Mouse (Mus musculus): ENCODE measurements at regions not wholly inside any gene's neighbourhood (a gene's known extent, or its start where the extent isn't known, plus 50 kb on each side); places are given as distances from the start of the nearest gene placed in this dataset.
A peak's percentile ranks its signal among the peaks of the same experiment; 100 is the strongest.
"Not testable (repeated sequence)": the region's sequence is repeated elsewhere in the genome, so short reads cannot be mapped to it uniquely, and the experiment has no call there.

DNA sequence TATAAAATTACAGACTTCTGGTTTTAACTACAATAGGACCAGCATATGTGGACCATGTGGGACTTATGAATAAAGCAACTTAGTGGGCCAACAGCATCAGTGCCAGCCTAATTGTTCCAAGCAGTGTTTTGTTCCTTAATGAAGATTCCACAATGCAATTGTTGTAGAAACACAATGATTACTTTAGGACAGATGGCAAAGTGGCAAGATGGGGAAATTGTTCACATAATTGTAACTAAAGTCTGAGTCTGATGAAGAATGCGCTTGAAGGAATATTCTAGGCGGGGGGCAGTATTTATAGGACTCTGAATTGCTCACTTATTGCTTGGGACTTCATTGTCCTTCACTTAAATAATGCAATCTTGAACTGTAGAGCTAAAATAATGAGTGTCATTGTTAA lies 253.4 kb upstream of the Kcnj3 start:
- DNase-seq: no peak

DNA sequence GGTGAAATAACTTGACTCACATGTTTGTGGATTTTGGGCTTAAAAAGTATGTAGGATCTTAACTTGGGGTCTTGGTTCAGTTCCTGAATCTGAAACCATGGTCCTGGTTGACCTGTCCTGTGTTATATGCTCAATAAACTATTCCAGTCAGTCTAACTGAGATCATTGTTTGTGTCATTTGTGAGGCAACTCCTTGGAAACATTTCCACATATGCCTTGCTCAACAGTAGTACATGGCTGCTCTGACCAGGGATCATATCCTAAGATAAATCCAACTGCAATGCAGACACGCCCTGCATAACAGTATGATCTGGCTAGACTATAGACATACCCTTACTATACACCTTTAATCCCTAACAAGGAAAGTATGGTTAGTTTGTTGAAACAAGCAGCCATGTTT lies 228.9 kb upstream of the Kcnj3 start:
- DNase-seq: no peak

DNA sequence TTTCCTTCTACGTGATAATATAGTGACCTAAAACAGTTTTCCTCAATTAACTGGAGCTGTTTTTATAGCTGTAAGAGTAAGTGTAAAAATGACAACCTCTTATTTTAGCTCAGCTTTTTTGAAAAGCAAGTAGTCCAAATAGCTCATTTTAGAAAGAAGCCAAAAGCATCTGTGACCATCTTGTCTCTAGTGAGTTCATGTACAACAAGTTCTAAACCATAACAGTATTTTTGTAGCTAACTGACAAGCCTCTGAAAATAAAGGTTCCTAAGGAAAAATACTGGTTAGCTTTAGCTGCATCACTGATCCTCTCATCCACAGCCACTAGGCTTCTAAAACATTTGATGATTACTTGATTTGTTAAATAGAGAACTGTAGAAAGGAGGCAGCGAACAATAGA lies 227.2 kb upstream of the Kcnj3 start:
- no peak for DNase-seq

DNA sequence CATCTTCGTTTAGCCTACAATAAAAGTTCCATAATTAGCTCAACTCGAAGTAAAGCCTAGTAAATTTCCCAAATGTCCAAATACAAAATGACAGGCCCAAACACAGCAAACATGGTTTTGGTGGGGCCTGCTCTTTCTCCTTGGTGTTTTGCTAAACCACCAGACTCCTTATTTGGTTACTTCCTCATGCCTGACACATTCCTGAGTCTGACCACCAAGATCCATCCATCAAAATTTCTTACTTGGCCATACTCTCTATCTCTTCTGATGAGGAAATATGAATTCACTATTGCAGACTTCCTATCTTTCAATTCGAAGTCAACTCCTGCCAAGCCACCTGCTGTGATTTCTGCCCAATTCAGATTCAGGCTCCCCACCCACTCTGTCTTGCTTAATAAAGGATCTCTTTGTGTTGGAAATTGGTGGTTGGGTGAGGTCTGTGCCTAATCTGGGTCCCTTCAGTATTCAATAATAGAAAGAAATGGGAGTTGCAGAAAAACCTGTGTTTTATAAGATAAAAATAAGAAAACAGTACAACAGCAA lies 225.9 kb upstream of the Kcnj3 start:
- DNase-seq: no peak

DNA sequence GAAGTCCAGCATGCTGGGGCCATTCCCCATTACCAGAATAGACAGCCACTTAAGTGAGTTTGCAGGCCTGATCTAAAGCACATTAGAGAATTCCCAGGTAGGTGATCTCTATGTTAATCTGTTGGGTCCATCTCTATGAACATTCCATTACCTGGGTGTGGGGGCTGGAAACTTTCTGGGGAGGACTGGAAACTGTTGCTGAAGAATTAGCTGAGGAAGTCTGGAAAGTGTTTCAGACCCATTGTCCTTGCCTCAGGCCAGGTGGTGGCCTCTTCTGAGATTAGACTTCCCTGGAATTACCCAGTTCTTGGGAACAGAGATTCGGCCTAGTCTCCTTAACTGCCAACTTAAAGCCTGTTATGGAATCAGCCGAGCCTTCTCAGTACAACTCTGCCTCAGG lies 224.5 kb upstream of the Kcnj3 start:
- DNase-seq: no peak

DNA sequence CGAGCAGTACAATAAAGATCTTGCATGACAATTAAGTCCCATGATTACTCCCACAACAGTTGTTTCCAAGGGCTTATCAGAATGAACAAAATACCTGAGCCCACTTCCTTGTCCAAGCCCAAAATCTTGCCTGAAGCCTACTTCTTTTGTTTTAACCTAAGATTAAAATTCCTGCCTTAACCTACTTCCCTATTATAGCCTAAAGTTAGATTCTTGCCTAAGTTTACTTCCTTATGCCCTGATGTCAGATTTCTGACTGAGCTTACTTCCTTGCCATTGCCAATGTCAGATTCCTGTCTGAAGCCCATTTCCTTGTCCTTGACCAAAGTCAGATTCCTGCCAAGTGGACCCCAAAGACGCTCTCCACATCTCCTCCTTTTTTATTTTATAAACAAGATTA lies 213.7 kb upstream of the Kcnj3 start:
- DNase-seq: no peak

DNA sequence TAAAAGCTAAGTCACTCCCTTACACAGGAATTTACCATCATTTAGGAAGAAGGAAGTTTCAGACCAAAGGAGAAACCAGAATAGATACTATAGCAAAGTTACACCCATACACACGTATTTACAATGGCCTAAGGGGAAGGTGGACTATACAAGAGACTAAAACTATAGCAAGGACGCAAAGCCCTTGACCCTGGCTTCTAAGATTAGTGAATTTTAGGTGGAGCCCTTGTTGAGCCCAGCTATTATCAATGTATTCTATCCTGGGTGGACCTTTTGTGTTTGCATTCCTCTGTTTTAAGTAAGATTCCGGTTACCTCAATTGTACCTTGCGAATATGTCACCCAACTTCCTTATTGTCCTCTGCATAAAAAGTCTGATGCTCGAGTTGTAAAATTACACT lies 213.0 kb upstream of the Kcnj3 start:
- DNase-seq: not testable (repeated sequence)

DNA sequence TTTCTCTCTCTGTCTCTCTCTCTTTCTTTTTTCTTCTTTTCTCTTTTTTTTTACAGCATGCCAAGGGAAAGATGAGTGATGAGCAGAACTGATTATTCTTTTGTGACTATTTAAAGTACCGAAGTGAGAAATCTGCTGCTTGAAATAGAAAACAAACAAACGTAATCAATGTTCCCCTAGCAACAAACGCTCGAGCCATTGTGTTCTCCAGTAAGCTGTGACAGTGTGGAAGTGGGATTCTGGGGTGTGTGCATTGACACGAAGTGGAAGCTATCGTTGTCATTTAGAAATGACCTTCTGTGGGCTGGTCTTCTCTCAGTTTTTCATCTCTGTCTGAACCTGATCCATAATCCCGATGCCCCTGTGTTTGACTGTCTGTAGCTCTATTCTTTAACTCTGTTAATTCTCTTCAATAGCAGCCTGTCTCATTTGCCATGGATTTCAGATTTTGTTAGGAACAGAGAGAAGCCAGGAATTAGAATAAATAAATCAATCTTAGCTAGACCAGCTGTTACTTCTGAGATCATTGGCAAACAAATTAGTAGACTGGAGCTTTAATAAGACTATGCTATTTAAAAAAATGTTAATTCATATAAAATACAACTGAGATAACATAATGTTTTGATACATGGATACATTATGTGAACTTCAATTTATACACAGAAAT lies 207.5 kb upstream of the Kcnj3 start:
- no peak for DNase-seq

DNA sequence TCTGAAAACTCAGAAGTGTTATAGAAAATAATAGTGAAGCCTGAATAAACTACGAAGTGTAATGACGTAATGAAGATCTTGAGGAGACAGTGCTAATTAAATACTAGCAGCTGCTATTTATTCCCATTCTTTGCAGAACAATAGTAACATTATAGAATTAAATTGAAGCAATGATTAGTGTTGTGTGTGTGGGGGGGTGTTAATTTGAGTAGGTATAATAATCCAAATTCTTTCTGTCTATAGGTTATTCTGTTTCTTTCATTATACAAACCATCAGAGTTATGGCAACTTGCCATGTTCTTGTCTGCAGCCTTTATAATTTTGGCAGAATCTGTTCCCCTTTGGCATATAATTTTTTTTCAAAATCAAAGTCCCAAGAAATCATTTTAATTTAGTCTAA lies 203.9 kb upstream of the Kcnj3 start:
- no peak for DNase-seq

DNA sequence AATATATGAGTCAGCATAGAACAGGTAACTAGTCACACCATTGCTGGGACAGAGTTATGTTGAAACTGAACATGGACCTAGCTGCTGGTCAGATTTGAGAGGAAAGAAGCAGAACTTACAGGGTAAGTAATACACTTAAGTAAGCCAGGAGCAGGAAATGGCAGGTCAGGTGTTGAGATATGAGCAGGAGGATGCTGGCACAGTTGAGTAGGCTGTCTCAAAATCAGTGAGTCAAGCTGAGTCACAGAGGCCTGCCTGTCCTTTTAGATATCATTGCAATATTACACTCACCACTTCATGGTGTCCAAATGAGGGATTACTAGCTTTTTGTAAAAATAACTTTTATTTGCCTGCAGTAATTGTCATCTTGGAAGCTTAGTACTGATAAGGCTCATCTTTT lies 182.6 kb upstream of the Kcnj3 start:
- no peak for DNase-seq

DNA sequence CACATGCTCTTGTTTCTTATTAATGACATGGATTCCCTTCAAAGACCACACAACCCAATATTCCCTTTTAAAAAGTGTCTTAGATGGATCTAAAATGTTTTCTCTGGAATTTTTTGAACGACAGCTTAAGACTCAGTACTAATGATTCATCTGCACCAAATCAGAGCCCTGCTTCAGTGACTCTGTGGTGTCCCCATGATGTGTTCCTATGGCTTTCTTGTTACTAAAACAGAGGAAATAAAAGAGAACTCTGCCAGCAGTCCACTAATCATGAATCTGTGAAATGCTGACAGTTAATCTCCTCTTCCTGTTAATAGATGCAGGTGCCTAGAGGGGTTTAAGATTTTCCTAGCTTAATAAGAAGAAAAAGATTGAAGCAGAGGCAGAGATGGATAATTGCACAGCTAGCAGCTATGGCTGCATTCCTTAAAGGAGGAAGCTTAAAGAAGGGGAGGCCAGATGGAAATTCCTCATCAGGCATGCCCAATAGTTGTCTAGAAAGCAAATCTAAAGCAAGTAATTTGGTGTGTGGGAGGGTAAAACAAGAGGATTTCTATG lies 173.0 kb upstream of the Kcnj3 start:
- no peak for DNase-seq

DNA sequence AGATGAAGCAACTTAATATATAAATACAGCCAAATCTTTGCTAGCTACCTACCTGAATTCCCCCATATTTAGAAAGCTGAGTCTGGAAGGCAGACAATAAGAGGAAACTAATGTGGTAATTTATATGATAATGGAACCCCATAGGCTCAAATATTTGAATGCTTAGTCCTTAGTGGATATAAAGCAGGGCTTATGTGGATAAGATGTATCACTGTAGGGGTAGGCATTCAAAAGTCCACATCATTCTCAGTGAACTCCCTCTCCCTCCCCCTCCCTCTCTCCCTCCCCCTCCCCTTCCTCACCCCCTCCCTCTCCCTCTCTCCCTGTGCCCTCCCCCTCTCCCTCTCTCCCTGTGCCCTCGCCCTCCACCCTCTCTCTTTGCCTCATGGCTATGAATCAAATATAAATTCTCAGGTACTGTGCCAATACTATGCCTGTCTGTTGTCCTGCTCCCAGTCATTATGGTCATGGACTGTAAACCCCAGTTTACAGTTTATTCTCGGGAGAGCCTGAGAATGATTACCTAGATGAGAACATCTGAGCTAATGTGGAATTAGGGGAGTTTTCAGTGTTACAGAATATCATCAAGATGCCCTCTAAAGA lies 171.8 kb upstream of the Kcnj3 start:
- no peak for DNase-seq

DNA sequence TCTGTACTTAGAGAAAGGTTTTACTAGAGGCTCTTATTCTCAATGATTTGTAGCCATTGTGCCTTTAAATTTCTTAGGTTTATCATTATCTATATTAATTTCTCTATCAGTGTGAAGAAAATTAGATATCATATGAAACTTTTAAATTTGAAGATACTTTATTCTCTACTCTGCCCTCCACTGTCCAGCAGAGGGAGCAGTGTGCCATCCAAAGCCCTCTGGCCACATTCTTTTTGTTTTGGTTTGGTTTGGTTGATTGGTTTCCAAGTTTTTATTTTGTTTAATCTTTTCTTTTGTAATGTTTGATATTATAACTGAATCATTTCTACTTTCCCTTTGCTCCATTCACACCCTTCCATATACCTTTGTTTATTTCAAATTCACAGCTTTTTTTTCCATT lies 129.4 kb upstream of the Kcnj3 start:
- peak; percentile 42 to 44 for DNase-seq

DNA sequence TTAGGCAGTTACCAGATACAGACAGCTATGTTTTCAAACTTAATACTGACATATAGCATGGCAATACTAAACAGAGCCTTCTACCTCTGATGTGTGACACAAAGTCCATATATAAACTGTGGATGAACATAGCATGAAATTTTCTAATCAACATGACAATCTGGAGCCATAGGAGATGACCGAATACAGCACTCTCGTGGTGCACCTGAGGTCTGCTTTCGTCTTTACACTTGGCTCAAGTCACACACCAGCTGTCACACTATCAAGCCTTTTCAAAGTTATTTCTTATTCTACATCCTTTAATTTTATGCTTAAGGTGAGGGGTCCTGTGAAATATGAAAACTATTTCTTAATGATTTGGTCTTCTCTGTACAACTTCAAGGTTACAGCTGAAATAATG lies 120.1 kb upstream of the Kcnj3 start:
- no peak for DNase-seq

DNA sequence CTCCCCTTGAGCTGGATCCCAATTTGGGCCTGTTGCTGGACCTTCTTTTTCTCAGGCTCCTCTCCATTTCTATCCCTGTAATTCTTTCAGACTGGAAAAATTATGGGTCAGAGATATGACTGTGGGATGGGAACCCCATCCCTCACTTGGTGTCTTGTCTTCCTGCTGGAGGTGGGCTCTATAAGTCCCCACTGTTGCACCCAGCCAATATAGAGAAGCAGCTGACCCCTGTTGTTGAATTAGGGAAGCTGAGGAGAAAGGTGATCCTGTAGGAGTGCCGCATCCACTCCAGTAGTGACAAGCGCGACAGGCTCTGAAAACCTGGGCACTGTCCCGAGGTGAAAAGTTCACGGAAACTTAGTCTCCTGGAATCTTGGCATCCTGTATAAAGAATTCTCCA lies 81.7 kb upstream of the Kcnj3 start:
- not testable (repeated sequence) for DNase-seq
